Mouse (Mus musculus): ENCODE data around the gene Cep164.

Cep164 gene

DNA sequence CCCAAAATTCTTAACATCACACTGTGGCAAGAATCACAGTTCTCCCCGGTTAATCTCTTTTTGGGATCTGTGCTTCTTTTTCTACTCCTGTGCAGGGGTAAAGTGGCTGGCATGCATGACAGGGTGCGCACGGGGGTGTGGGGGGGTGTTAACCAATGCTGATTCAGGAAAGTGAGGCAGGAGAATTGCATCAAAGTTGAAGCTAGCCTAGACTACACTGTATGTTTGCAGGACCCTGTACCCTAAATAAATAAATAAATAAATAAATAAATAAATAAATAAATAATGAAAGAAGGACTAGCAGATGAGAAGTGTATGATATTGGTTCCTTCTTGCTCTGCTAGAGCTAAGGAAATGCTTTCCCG is 9.6 kb upstream of the Cep164 start:
- no peak for DNase-seq

DNA sequence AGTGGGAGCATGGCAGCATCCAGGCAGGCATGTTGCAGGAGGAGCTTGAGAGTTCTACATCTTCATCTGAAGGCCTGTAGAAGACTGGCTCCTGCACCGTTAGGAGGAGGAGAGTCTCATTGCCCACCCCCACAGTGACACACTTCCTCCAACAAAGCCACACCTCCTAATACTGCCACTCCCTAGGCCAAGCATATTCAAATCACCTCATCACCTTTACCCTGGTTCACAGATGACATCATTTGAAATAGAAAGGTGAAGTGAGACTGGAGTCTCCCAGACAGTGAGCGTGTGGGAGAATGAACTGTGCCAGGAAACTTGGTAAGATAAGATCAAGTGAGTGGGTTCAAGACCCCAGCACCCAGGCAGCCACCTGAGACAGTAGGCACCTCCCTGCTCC is 5.0 kb upstream of the Cep164 start:
- DNase-seq: no peak

DNA sequence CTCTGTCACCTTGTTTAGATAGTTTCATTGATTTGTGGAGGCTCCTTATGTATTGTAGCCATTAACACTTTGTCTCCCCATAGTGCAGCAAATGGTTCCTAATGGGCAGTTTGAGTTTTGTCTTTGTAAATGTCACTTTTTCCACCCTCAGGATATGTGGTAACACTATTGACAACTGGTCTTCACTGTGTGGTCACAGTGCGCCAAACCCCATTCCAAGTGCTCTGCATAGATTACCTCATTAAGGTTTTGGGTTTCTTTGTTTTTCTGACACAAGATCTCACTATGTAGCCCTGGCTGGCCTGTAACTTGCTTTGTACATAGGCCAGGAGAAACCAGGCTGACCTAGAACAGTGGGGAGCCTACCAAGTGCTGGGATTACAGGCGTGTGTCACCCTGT is 4.4 kb upstream of the Cep164 start:
- no peak for DNase-seq

DNA sequence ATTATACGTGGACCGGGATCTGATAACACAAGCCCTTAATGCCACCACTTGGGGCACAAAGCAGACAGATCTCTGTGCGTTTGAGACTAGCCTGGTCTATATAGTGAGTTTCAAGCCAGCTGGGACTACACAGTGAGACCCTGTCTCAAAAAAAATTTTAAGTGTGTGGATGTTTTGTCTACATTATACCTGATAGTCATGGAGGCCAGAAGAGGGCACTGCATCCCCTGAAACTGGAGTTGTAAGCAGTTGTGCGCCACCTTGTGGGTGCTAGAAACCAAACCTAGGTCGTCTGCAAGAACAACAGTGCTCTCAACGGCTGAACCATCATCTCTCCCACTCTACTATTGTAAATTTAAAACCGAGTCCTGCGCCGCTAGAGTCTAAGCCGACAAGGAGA is 616 bp upstream of the Cep164 start:
- peak; percentile 78 for DNase-seq

DNA sequence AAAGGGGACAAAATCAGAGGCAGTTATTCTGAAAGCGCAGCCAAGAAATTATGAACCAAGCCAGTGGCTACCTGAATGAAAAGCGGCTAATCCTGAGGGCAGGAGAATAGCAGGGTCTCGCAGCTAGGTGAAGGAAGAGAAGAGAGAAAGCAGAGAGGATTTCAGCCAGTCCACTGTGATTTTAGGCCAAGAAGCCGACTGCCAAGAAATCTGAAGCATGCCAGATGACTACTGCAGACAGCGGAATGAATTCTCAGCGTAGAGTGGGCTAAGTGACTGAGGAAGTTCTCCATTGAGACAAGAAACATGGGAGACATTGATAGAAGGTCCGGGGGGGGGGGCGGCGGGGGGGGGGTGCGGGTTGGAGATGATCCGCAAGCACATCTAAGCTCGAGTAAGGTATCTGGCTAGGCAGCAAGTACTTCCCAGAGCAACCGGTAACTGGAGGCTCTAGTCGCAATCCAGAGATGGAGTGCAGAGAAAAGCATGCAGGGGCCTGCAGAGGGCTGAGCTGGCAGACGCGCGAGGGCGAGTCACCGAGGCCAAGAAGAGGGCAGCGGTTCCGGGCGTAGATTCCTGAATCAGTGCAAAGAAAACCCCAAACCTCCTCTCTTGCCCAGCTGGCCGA is 714 bp downstream of the Cep164 start:
- DNase-seq: peak; percentile 32

DNA sequence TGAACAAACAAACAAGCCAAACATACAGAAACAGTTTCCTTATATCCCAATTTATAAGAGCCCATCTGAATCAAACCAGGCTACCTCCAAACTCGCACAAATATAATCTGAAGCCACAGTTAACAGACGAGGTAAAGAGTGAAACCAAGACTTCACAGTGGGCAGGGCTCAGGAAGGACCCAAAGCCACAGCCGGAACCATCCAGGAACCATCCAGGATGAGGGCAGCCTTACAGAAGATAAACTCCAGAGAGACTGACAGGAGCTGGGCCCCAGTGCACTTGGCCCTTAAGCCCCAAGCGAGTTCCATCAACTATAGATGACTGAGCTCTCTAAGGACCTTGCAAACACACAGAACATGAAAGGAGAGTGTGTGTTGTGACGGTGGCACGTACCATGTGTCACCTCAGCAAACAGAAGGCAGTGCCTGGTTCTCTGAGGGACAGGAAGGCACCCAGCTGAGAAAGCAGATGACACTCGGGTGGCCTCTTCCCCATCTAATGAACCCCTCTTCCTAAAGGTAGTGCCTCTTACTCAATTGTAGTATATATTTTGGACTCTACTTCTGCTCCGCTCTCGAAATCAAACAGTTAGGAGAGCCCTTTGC is 10.0 kb downstream of the Cep164 start:
- no peak for DNase-seq

DNA sequence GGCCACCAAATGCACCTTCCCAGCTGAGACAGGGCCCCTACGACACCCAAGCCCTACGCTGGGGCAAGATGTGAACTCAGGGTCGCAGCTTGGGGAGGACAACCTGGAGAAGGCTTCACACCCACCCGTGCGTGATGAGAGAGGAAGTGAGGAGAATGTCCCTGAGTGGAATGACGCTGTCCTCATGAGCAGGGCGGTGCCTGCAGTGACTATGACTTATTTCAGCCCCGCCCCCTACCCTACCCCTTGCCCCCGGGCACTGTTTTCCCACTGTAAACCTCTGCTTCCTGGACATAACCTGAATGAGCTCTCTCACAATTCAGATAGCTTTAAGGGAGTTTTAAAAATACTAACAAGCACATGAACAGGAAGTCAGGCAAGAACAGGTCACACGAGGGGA is 13.0 kb downstream of the Cep164 start:
- DNase-seq: no peak

DNA sequence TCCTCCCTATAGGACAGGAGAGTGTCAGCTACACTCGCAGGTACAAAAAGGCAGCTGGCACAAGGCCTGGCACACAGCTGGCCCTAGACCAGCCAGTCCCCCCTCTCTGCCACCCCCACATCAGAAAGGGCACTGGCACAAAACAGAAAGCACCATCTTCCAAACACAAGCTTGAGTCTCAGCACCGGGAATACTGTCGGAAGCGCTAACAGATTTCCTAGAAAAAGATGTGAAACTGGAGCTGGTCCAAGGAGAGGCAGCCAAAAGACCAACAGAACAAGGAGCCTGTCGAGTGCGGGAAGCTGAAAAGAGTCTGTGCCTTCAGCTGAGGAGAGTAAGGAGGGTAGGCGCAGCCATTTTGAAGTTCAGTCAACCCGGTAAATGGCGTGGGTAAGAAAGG is 13.4 kb downstream of the Cep164 start:
- peak; percentile 48 for DNase-seq

DNA sequence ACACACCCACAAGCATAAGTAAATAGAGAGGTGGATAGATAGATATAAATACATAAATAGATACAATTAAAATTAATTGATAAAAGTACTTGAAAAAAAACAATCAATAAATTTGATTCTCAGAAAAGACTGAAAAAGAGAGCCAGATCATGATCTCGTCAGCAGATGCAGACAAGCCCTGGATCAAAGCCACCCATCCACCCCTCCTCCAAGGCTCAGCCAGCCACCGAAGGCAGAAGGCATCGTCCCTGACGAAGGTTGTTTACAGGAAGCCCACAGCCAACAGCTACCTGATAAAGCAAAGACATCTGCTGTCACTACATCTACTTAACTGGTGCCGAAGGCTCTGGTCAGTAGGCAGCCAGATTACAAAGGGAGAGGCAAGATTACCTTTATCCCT is 16.5 kb downstream of the Cep164 start:
- no peak for DNase-seq

DNA sequence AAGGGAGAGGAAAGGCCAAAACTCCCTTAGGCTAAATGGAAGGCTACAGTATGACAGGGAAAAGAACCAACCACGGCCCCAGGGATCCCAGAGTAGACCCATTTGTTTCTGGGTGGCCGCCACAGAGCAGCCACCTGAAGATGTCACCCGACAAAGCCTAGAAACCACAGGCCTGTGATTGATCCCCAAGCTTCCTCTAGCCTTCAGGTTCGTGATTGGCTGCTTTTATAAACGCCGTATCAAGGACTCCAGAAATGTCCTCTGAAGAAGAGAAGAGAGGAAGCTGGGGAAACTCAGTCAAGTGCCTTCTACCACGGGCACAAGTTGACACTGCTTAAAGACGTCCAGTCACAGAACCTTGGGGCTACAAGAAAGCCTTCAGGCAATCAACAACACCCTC is 20.7 kb downstream of the Cep164 start:
- DNase-seq: no peak

DNA sequence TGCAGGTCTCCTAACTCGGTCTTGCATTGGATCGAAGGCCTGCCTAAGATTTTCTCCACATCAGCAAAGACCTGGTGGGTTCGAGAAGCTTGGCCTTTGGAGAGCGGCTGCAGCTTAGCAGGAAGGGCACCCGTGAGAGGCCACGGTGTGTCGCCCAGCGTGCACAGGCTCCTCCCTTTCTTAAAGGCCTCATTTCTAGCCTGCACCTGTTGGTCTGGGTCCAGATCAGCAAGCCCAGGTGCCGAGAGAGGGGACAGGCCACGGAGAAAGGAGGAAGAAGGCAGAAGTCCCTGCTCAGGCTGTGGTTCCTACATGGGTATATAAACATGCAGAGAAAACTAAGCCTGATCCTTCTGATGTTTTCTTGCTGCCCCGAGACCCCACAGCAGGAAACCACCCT is 21.2 kb downstream of the Cep164 start:
- DNase-seq: no peak

DNA sequence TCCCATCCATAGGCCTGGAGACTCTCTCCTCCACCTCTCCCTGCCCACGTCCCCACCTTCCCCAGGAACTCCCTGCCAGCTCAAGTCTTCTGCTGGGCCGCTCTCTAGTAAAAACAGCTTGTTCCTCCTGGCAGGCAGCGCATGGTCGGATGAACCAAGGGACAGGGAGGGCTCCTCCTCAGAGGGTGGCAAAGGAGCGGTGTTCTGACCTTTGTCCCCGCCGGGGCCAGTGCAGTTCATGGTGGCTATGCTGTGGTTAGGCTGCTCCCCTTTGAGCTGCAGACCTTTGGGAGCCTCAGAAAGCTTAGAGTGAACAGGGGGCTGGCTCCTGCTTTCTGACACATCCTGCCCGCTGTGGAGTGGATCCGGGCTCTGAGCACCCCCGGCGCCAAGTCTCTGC is 21.6 kb downstream of the Cep164 start:
- no peak for DNase-seq

DNA sequence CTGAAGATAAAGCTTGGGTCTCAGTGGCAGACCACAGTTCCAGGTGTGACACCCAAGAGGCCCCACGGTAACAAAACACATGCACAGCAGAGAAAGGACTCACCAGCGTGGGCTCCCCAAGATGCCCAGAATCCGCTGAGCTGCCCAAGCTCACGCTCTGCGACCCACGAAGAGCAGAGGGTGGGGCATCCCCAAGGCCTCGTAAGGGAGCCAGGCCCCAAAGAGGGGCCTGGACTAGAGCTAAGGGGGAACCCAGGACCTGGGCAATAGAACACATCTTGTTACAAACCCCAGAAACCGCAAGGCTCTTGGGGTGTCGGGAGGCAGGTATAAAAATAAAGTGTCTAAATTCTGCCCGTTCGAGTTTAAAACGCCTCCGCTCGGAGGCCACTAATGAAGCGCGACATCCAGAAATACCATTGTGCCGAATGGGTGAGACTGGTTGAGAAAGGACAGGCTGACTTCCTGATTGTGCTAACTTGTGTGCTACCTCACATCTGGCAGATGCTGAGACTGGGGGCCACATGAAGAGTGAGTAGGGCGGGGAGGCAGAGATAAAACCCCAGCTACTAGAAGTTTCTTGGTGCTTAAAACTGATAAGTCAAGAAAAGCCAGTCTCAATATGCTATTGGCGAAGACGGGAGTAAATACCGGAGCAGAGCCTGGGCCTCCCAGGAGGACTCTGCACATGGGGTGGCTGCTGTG is 25.3 kb downstream of the Cep164 start:
- no peak for DNase-seq

DNA sequence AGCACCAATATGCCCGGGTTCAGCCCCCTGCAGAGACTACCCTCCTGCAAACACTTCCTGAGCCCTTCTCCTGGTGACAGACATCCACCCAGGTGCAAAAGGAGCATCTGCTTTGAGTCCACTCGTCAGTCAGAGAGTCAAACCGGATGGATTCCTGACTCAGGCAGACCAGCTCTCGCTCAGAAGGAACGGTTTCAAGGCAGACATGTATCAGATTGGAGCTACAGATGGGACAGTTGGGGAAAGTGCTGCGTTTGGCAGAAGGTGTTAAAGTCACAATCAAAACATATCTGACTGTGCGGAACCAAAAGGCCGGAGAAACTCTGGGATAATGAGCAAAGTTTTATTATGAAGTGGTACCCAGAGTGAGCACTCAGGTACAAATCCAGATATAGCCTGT is 29.1 kb downstream of the Cep164 start:
- no peak for DNase-seq

DNA sequence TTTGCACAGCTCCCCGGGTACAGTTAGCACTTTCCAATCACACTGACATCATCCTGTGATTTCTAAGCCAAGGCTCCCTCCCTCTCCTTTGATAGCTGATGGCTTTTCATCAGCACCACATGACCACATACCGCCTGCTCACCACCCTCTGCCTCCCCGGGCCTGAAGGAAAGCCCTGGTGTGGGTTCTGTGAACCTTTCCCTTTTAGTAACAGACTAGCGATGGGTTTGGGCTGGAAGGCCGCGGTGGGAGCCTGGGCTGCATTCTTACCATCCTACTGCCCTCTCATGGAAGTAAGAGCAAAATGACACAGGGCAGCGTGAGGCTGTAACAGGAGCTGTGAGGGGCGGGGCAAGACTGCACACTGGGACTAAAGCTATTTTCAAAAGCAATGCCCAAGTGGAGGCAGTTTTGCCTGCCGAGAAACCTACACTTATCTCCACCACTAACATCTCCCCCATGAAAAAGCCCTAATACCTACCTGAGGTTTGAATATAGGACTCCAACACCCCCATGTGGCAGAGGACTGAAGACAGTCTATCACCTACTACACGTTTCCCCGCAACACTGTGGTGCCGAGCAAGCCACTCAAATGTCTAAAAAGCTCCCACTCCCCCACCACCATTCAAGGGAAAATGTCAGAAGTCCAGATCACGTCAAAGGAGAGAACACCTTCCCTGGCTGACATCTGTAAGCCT is 29.9 kb downstream of the Cep164 start:
- no peak for DNase-seq

DNA sequence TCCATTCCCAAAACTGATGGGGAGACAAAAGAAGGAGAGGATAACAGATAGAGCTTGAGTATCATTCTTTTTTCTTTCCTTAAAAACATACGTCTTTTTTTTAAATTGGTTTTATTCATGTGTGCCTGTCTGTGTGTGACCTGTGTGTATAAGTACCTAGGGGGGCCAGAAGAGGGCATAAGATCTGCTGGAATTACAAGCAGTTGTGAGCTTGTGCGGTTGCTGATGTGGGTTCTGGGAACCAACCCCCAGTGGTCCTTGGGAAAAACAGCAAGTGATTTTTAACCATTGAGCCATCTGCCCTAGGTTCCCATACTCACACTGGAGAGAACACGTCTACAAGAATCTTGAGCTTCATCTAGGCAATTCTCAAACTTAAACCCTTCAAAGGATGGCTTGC is 31.2 kb downstream of the Cep164 start:
- no peak for DNase-seq

DNA sequence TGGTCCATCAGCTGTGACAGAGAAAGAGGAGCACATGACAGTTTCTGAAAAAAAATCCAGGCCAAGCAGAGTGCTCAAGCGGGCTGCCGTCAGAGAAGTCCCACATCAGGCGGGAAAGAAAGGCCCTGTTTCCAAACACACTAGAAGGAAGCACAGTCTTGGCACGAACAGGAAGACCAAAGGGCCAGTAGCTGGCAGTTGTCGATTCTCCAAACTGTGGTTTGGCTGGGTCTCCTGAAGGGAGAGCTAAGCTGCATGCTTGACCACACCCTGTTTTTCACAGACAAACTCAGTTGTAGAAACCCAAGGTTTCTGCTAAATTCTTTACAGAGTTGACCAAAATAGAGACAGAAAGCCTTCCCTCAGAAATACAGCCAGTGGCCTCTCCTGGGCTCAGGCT is 32.8 kb downstream of the Cep164 start:
- DNase-seq: no peak

DNA sequence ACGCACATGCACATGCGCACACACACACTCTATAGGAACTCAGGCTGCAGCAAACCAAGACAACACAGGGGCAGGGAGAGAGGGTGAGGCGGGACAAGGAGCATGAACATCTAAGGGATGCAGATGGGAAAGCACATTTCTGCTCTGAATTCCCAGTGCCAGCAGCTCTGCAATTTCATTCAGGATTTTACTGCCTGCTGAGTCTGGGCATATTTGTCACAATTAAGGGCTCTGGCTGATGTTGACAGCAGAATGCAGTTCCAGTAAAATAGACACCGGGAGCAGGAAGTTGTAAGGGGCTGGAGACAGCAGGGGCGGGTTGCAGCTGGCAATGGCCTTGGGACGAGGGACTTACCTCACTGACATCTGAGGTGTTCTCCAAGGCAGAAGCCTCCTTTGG is 34.8 kb downstream of the Cep164 start:
- DNase-seq: no peak

DNA sequence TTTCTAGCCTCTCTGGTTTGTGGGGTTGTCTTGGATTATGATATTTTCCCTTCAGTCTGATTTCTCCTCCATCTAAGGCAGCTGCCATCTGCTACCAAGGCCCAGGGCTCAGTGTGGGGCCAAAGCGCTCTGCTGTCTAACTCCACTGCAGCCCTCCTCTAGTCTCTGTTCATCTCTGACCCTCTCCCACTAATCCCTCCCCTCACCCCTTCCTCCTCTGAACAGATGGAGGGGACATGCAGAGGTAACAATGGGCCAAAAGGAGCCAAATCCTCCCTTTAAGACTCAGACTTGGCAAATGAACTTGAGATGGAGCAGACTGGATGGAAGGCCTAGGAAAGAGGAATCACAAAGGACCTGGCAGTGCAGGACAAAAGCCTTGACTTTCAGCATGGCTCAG is 36.3 kb downstream of the Cep164 start:
- DNase-seq: no peak

DNA sequence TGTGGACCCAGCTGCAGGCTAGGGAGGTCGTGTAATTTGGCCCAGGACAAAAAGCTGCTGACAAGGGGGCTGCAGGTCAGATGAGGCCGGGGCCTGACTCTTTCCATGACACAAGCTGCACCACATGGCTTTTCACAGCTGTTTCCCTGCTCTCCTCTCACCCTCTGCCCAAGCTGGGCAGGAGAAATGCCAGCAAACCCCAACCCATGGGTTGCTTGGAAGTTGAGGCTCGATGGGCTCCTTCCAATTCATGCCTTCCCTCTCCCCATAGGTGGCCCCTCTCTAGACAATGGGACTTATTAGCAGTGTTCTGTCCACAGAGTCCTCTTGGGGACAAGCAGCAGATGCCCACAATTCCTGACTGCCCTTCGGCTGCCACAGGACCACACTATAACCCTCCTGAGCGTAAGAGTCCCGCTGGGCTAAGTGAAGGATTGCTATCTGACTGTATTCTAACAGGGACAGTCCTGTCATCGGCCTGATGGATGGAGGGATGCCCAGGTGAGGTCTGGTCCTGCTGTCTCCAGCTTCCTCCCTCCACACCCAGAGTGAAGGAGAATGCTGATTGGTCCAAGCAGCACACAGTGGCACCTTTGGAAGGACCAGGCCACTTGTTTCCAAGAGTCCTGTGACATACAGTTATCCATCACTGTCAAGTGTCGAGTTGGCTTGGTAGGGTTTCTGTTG is 36.9 kb downstream of the Cep164 start:
- DNase-seq: no peak

DNA sequence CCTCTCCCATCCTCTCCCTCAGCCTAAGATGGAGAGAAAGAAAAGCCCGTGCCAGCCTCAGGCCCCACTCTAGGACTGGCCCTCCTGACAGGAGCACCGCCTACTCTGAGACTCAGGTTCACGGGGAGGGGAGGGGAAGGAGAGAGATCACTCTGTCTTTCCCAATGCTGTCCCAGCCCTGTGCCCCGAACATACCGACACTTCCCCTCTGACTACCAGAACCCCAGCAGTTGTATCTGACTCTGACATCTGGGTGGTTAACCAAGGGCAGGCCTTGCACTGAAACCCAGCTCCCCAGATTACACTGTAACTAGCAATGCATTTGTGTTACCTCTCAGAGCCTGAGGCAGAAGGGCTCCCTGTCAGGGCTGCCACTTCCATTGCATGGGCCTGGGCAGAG is 40.1 kb downstream of the Cep164 start:
- no peak for DNase-seq

DNA sequence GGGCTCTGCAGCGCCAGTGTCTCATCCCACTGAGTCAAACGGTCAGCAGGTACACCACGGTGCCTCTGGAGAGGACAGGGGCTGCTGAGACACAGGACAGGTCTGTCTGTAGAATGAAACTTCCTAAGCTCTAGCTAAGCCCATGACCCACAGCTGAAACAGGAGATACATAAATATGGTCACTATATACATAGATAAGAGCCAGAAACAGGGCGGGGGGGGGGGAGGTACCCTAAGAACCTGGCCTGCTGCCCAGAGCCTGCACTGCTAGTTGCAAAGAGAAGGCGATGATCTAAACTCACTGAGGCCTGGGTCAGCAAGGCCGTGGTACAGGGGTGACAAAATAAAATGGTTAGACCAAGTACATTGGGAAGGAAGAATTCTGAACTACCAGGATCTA is 40.9 kb downstream of the Cep164 start:
- DNase-seq: no peak

DNA sequence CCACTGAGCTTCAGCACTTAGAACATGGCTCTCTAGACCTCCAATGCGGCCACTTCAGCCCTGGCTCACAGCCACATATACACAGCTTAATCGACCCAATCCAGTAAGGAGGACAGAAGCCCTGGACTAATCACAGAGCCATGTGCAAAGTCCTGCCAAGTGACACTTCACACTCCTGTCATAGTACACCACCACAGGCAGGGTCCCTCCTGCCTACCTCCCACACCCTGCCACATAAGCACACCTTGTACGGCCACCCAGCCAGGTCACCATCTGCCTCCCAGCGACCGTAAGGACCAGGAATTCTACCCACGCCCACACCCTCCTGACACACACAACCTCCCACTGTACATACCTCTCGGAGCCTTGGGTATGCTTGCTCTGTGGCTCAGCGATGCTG is 41.4 kb downstream of the Cep164 start:
- no peak for DNase-seq
